Mouse (Mus musculus) lung, postnatal 0 days (tissue): ENCODE measurements around the gene Dph7.

ENCODE experiments used
- CTCF ChIP-seq: IDR thresholded peaks from 2 replicates; pipeline ENCODE4 v1.5.1; 2016; ENCODE audit warnings: antibody characterized with exemption, mild to moderate bottlenecking
- EP300 ChIP-seq: IDR thresholded peaks from 2 replicates; pipeline ENCODE4 v1.6.1; 2016; ENCODE audit warnings: antibody characterized with exemption, mild to moderate bottlenecking, control low read depth

GRCm38 (mm10) chr2:24926965-24927358, 35.2 kb upstream of the Dph7 start:
- no peak for TF ChIP-seq CTCF
- no peak for TF ChIP-seq EP300
